Mouse (Mus musculus) small intestine, adult 2 months (tissue): ENCODE data around the gene Spata31d1d.

ENCODE experiments used
- CTCF ChIP-seq: fragments of 200-500 bp; IDR thresholded peaks from 2 replicates; pipeline ENCODE4 v1.5.1; 2012; ENCODE audit warnings: low read depth, mild to moderate bottlenecking, control low read depth, inconsistent platforms, low read length, moderate library complexity, mixed read lengths; ENCODE audit not compliant: insufficient replicate concordance, insufficient read length; ENCODE audit errors: extremely low read depth
- POLR2A ChIP-seq: fragments of 200-500 bp; IDR thresholded peaks from 2 replicates; pipeline ENCODE4 v1.6.1; 2012; ENCODE audit warnings: low read depth, mild to moderate bottlenecking, control low read depth, inconsistent platforms, low read length, moderate library complexity

GRCm38 (mm10) chr13:59679908-59680307 is 51.6 kb downstream of the Spata31d1d start:
- TF ChIP-seq POLR2A = no peak
- no peak for TF ChIP-seq CTCF
